Mouse (Mus musculus) G1E (cell line): Measurements from ENCODE around the gene Fgfr2.

ENCODE experiments used
- CTCF ChIP-seq: IDR thresholded peaks from 2 replicates; pipeline ENCODE4 v1.5.1; 2012; ENCODE audit warnings: low read depth, low read length, inconsistent platforms, mixed read lengths
- GATA1 ChIP-seq: IDR thresholded peaks from 2 replicates; pipeline ENCODE4 v1.6.1; 2012; ENCODE audit warnings: borderline replicate concordance, low read length, inconsistent platforms, mixed read lengths
- POLR2AphosphoS5 ChIP-seq: IDR thresholded peaks from 2 replicates; pipeline ENCODE4 v1.6.1; 2012; ENCODE audit warnings: low read depth, low read length, inconsistent platforms; ENCODE audit not compliant: insufficient replicate concordance

DNA sequence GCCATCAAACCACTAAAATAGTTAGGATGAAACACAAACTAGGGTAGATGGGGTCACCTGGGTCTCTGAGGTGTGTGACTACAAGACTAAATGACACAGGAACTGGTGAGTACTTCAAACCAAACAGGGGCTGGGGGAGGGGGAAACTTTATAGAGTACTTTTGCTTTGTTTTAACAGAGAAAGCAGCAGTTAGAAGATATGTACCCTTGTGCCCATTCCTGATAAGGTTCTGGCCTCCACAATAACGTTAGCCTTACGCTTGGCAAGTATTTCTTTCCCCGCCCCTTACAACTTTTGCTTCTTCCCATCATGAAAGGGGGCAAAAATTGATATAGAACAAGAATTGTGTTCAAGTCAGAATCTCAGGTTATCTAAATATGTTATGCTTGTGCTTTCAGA, 527.4 kb downstream of the Fgfr2 start:
- no peak for TF ChIP-seq CTCF
- TF ChIP-seq POLR2AphosphoS5: no peak
- TF ChIP-seq GATA1: no peak
